ENCODE assay signal across 15 mouse cellular contexts in genomic region chr4:43920602-43921001, GRCm38 (mm10). TPM values are rescaled to one million over a fixed set of nuclear protein-coding genes. Genes with fewer than 3 reads are reported as not detected.
DNase-seq lines count a peak whose midpoint lies in the region; ATAC-seq and TF ChIP-seq lines count a peak whose summit lies in the region.
"Had no signal": no experiment of that assay in that cellular context is flagged by ENCODE, and none has a peak within 500 bp of the region (broad histone marks: within the 10 kb centered on the region; RNA-seq: fewer than 3 reads in every experiment).

No protein-coding gene starts in this region.

- no peak overlapping the region for H3K4me2 ChIP-seq in kidney, postnatal 0 days (ENCODE audit: low read length)
- H3K4me2 ChIP-seq in midbrain, postnatal 0 days (ENCODE audit: low read depth, low read length, poor library complexity, severe bottlenecking), result no peak overlapping the region
- H3K4me2 ChIP-seq: forebrain, embryonic 12.5 days; limb, embryonic 13.5 days; midbrain, embryonic 13.5 days had no signal

- H3K4me1 ChIP-seq in kidney, postnatal 0 days (replicated peaks; ENCODE audit: insufficient read depth, low read length), result no peaks in the 10 kb centered on the region
- no peaks in the 10 kb centered on the region for H3K4me1 ChIP-seq in midbrain, postnatal 0 days (ENCODE audit: insufficient read depth, low read length)
- H3K4me1 ChIP-seq in midbrain, embryonic 10.5 days, result no peaks in the 10 kb centered on the region
- H3K4me1 ChIP-seq: forebrain, embryonic 12.5 days; midbrain, embryonic 13.5 days had no signal

- H3K27me3 ChIP-seq in kidney, postnatal 0 days (ENCODE audit: insufficient read depth, low read length), result no peaks in the 10 kb centered on the region
- no peaks in the 10 kb centered on the region for H3K27me3 ChIP-seq in midbrain, postnatal 0 days (ENCODE audit: insufficient read depth, low read length)
- no peaks in the 10 kb centered on the region for H3K27me3 ChIP-seq in midbrain, embryonic 10.5 days (ENCODE audit: low read depth, poor library complexity, severe bottlenecking)
- H3K27me3 ChIP-seq in Patski, result no peaks in the 10 kb centered on the region
- H3K27me3 ChIP-seq: CH12.LX; forebrain, embryonic 12.5 days; limb, embryonic 13.5 days; midbrain, embryonic 13.5 days had no signal

- WGBS in kidney, postnatal 0 days, result 98% methylated on average over 1 of the region's 1 CpGs
- 96% methylated on average over 1 of the region's 1 CpGs for WGBS in midbrain, postnatal 0 days
- WGBS in midbrain, embryonic 10.5 days, result 82% methylated on average over 1 of the region's 1 CpGs

- CTCF ChIA-PET in Patski (lab: Charles Lee), result interaction anchor here (2.2 kb wide), 1 partner anchor 62 kb away, joined by 5 read pairs; no protein-coding TSS in a partner anchor

- H3K9me3 ChIP-seq in kidney, postnatal 0 days (replicated peaks; ENCODE audit: low read length), result no peaks in the 10 kb centered on the region
- H3K9me3 ChIP-seq in midbrain, postnatal 0 days (ENCODE audit: low read length), result no peaks in the 10 kb centered on the region
- no peaks in the 10 kb centered on the region for H3K9me3 ChIP-seq in midbrain, embryonic 10.5 days (replicated peaks)
- H3K9me3 ChIP-seq: forebrain, embryonic 12.5 days; limb, embryonic 13.5 days; midbrain, embryonic 13.5 days had no signal

- H3K36me3 ChIP-seq in kidney, postnatal 0 days (ENCODE audit: insufficient read depth, low read length), result 0 out of 2 replicates have a peak, but pooled peaks cover 6% of the 10 kb centered on the region
- H3K36me3 ChIP-seq in midbrain, postnatal 0 days (ENCODE audit: insufficient read depth, low read length), result peaks cover 27% of the 10 kb centered on the region
- H3K36me3 ChIP-seq in midbrain, embryonic 10.5 days, result peaks cover 55% of the 10 kb centered on the region

- POLR2A ChIA-PET in Patski (lab: Charles Lee), result interaction anchor here (1.0 kb wide), 1 partner anchor 12 kb away, joined by 3 read pairs; no protein-coding TSS in a partner anchor

- H3K27ac ChIP-seq in kidney, postnatal 0 days, result no peak overlapping the region
- no peak overlapping the region for H3K27ac ChIP-seq in midbrain, postnatal 0 days (ENCODE audit: low read depth, low read length)
- H3K27ac ChIP-seq in midbrain, embryonic 10.5 days (replicated peaks), result no peak overlapping the region
- H3K27ac ChIP-seq: forebrain, embryonic 12.5 days; limb, embryonic 13.5 days; midbrain, embryonic 13.5 days had no signal

- in situ Hi-C loops in Patski (cut with MboI; ENCODE audit: low pct_unique_long_range_greater_than_20kb), result no loop called here

- intact Hi-C loops in left cerebral cortex, postnatal 14 days (cut with DNase I), result no loop called here

- TF ChIP-seq CTCF in kidney, postnatal 0 days (IDR thresholded peaks at IDR 0.05; ENCODE audit: low read depth), result peak; percentile 29; the same call in 1 of the 2 replicates
- peak; percentile 26 for TF ChIP-seq CTCF in midbrain, postnatal 0 days (IDR thresholded peaks at IDR 0.05)
- peak; percentile 35 for TF ChIP-seq CTCF in Patski (IDR thresholded peaks at IDR 0.05)

- H3K9ac ChIP-seq in kidney, postnatal 0 days (ENCODE audit: low read depth, low read length), result no peak overlapping the region
- no peak overlapping the region for H3K9ac ChIP-seq in midbrain, postnatal 0 days (replicated peaks; ENCODE audit: low read length, poor library complexity, severe bottlenecking)
- H3K9ac ChIP-seq: forebrain, embryonic 12.5 days; limb, embryonic 13.5 days; midbrain, embryonic 13.5 days had no signal

- no peak for ATAC-seq in kidney, postnatal 0 days (replicated peaks; ENCODE audit: low FRiP score, low read depth)
- ATAC-seq in midbrain, postnatal 0 days (ENCODE audit: low FRiP score), result no peak
- no peak for ATAC-seq in Patski
- ATAC-seq: midbrain, embryonic 13.5 days had no signal

- no peak for DNase-seq in kidney, postnatal 0 days (ENCODE audit: low spot score)
- DNase-seq in kidney, postnatal 10 days, result no peak
- no peak for DNase-seq in midbrain, postnatal 0 days (ENCODE audit: low spot score)
- DNase-seq in midbrain, embryonic 10.5 days (ENCODE audit: low spot score), result no peak
- DNase-seq in Patski (ENCODE audit: low read depth, low spot score), result no peak
- no peak for DNase-seq in ovary, postnatal 10 days (ENCODE audit: low spot score)
- DNase-seq in left cerebral cortex, postnatal 14 days (ENCODE audit: low spot score in 2 of 2), result no peak
- DNase-seq: cerebellum, adult 11 months; cerebellum, postnatal 36 days; lung, adult 18-20 months; spleen, adult 18-20 months had no signal

- H3K4me3 ChIP-seq in kidney, postnatal 0 days (replicated peaks; ENCODE audit: low read depth, low read length), result no peak overlapping the region
- no peak overlapping the region for H3K4me3 ChIP-seq in midbrain, postnatal 0 days (ENCODE audit: low read depth, low read length)
- H3K4me3 ChIP-seq in midbrain, embryonic 10.5 days, result no peak overlapping the region
- H3K4me3 ChIP-seq: forebrain, embryonic 12.5 days; limb, embryonic 13.5 days; midbrain, embryonic 13.5 days had no signal

RNA-seq across cellular contexts. Expression of gene Glipr2, which starts 36.6 kb away (rescaled TPM):
- polyA plus RNA-seq in kidney, postnatal 0 days (2015; fragmentation: Nextera tagmentation; extraction: Ambion mirVana), result 54.9 and 59.1 TPM in 2 replicates
- total RNA-seq in midbrain, postnatal 0 days (2014; rRNA removed), result 18.2 and 20.7 TPM in 2 replicates
- polyA plus RNA-seq in midbrain, postnatal 0 days (2015; fragmentation: Nextera tagmentation; extraction: Ambion mirVana), result 16.3 and 16.5 TPM in 2 replicates
- 69.2 and 82.3 TPM in 2 replicates for polyA plus RNA-seq in midbrain, embryonic 10.5 days (2016; fragmentation: Nextera tagmentation; extraction: Ambion mirVana)
- polyA plus RNA-seq in Patski (2021), result 58.5 TPM
- total RNA-seq in left cerebral cortex, postnatal 14 days (2021), result 1 to 10 TPM; 1.7 to 2.0 TPM

RNA-seq across cellular contexts. Expression of gene Reck, which starts 45.3 kb away (rescaled TPM):
- 20.2 and 20.5 TPM in 2 replicates for polyA plus RNA-seq in kidney, postnatal 0 days (2015; fragmentation: Nextera tagmentation; extraction: Ambion mirVana)
- 6.0 and 7.0 TPM in 2 replicates for total RNA-seq in midbrain, postnatal 0 days (2014; rRNA removed)
- polyA plus RNA-seq in midbrain, postnatal 0 days (2015; fragmentation: Nextera tagmentation; extraction: Ambion mirVana), result 3.8 and 3.9 TPM in 2 replicates
- 8.7 and 10.0 TPM in 2 replicates for polyA plus RNA-seq in midbrain, embryonic 10.5 days (2016; fragmentation: Nextera tagmentation; extraction: Ambion mirVana)
- polyA plus RNA-seq in Patski (2021), result 3.5 TPM
- 1 to 10 TPM; 5.6 to 7.3 TPM for total RNA-seq in left cerebral cortex, postnatal 14 days (2021)
